ENCODE assay signal across 14 mouse cellular contexts in genomic region chr9:66517746-66518145, GRCm38 (mm10).
"Had no signal": no experiment of that assay in that cellular context is flagged by ENCODE, and none has a peak within 500 bp of the region (broad histone marks: within the 10 kb centered on the region; RNA-seq: fewer than 3 reads in every experiment).

No protein-coding gene starts in this region.

- H3K9me3 ChIP-seq: midbrain, embryonic 10.5 days; midbrain, embryonic 13.5 days; midbrain, embryonic 15.5 days; neural tube, embryonic 12.5 days; stomach, embryonic 15.5 days had no signal

- DNase-seq: lung, adult 18-20 months; lung, embryonic 14.5 days; lung, postnatal 10 days; lung, postnatal 4 days; right cerebral cortex, postnatal 14 days; thymus, adult 2 months; thymus, postnatal 25 days; thymus, postnatal 4 days had no signal

- H3K27ac ChIP-seq: midbrain, embryonic 10.5 days; midbrain, embryonic 15.5 days; neural tube, embryonic 12.5 days; stomach, embryonic 15.5 days; stomach, postnatal 0 days had no signal

- H3K4me3 ChIP-seq: midbrain, embryonic 10.5 days; midbrain, embryonic 13.5 days; midbrain, embryonic 15.5 days; neural tube, embryonic 12.5 days; stomach, embryonic 15.5 days had no signal

- H3K27me3 ChIP-seq: midbrain, embryonic 13.5 days; midbrain, embryonic 15.5 days; neural tube, embryonic 12.5 days; stomach, embryonic 15.5 days had no signal

- H3K4me2 ChIP-seq: lung, embryonic 14.5 days; midbrain, embryonic 13.5 days; midbrain, embryonic 15.5 days; neural tube, embryonic 12.5 days; stomach, embryonic 15.5 days had no signal
